Mouse (Mus musculus): ENCODE measurements around the gene Lin28a.
"Not testable (repeated sequence)": the region's sequence is repeated elsewhere in the genome, so short reads cannot be mapped to it uniquely, and the experiment has no call there.

Gene Lin28a

DNA sequence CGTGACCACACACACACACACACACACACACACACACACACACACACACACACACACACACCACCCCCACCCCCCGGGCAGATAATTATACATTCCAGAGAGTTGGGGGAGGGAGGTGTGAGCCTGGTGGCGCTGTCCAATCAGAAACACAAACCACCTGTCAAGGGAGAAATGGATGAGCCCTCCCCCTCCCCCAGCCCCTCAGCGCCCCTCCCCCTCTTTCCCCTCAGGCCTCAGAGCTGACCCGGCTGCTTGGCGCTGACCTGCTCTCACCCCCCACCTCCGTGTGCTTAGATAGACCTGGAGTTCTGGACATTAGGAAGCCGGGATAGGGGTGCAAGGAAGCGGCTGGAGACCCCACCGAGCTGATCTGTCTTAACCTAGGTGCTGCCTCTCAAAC is 569 bp upstream of the Lin28a start:
- DNase-seq (ENCODE audit: low spot score in 2 of 2) = no peak

DNA sequence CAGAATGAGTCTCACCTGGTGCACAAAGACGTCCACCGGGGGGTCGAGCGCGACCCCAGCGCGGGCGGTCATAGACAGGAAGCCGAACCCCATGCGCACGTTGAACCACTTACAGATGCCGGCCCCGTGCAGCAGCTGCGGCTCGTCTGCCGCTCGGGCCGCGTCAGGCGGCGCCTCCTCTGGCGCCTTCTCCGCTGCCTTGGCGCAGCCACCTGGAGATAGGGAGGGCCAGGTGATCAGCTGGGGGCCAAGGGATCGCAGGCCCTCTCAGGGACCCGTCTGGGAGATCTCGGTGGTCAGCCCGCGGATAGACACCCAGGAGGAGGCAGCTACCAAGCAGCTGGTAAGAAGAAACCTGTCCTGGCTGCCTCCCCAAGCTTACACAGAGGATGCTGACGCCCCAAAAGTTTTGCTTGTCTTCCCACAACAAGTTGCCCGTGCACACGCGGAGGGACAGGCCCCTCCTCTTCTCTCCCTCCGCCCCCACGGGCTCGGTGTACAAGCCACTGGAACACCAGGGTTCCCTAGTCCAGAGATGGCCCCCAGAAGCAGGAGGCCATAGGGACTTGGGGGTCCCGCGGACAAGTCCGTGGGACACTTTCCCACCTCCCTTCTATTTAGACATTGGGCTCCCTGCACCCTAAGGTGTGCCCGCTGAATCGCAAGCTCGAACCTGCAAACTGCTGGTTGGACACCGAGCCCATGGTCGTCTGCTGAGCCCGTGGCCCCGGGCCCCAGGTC is 433 bp downstream of the Lin28a start:
- DNase-seq (ENCODE audit: low spot score in 2 of 2) = no peak

DNA sequence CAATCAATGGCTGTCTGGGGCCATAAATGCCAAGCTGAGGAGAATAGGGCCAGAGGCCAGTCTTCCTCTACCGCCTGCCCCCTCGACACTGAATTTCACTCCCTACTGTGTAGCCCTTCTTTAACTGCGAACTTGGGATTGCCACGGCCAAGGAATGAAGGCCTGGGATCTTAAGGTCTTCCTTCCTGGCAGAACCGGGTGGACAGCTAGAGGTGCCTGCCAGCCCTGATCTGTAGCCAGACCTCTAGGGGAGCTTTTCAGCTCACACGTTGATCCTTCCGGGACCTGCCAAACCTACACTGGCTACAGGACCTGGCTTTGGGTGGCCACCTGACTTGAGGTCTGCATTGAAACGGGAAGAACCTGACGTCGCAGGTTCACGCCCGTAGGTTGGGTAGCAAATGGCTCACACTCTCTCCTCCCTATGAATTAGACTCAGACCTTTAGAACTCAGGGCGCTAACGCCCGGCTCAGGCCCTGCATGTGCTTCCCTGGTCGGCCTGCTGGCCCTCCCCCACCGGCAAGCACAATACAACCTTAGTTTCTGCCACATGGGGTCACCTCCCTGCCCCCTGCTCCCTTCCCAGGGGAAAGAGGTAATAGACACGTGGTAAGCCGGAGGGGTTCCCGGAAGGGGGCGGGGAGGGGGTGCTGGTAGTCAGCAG is 1.3 kb downstream of the Lin28a start:
- DNase-seq (ENCODE audit: low spot score in 2 of 2) = no peak

DNA sequence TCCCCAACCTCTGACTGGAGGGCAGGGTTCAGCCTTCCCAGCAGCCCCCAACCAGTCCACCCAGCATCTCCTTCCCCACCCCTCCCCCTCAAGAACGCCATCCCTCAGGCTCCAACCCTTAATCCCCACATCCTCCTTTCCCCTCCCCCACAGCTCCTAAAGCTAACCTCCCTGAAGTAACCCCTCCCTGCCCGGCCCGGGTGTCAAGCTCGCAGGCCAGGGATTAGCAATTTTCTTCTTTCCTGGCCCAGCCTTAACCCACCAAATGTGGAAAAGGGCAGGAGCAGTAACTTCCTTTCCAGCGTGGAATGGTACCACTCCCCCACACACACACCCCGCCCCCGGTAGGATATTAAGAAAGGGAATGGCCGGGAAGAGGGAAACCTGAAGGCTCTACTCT is 1.9 kb downstream of the Lin28a start:
- DNase-seq (ENCODE audit: low spot score in 2 of 2) = no peak

DNA sequence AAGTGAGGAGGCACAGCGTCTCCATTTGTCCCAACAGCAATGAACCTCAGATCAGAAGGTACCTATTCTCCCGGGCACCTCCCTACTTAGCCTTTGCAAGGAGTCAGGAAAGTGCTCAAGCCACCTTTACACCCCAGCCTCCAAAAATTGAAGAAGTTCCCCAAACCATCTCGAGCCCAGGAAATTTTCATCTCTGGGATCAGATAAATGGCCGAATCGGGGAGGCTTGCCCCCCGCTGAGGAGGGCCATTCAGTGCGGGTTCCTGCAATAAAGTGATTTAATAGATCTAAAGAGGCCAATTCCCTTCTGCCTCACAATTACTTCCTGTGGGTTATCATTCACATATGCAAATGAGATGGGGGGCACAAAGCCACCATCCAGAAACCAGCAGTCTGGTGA is 2.4 kb downstream of the Lin28a start:
- no peak for DNase-seq (ENCODE audit: low spot score in 2 of 2)

DNA sequence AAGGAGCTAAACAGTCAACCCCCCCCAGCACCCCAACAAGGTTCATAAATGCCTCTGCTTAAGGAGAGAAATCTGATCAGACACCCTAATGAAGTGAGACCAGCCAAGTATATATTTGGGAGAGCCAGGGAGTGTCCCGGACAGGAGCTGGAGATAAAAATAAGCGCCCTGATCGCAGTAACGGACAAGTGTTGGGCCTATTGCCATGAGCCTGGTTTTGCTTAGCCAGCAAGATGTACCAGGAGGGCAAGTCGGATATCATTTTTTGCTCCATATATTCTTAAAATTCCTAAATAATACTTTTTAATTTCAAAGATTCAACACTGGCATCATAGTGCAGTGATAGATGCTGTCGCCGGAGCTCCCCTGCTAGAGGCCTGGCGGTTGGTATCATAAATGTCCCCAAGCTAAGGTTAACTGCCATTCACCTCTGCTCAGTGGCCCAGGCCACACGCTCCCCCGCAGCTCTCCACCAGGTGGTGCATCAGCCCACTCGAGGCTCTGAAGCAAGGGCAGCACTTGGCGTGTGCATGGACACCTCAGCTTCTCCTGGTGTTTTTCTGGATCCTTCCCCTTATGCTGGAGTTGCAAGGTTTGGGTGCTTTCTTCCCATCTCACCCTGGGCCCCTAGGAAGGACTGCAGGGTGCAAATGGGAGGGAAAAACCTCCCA is 5.6 kb downstream of the Lin28a start:
- DNase-seq (ENCODE audit: low spot score in 2 of 2) = peak in 1 of 2 experiments; percentile 50

DNA sequence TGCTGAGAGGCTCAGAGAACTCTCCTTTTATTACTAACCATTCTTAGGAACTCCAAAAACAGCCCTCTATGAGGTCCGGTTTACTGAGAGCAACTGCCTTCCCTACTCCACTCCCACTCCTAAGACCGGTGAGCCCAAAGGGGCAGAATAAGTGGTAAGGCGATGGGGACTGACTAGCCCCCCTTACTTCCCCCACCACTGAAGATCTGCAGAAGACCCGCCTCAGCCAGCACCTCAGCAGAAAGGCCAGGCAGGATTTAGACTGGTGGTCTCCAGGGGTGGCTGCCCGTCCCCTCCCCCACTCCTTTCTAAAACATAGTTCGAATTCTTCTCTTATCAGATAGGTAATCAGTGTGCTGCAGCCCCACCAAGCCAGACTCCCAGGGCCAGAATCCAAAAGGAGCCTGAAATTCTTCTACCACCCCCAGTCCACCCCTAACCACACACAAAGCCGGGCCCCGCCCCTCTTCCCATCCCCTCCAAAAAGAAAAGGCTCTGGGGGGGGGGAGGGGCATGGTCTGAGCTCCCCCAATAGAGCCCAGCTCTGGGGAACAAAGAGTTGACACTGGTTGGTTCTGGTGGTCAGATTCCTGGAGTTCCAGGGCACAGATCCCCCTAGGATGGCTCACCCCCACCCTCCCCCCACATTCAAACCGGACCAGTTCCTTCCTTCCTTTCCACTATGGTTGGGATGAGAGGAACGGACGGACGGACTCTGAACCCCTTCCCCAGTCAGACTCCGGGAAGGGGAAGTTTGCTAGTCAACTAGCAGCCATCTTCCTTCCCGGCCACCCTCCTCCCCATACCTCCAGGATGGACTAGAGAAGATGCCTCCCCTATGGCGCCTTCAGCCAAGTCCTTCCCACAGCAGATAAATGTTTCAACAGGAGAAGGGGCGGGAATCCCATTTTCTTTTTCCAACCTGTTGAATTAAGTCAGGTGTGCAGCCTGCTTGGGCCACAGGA is 6.9 kb downstream of the Lin28a start:
- no peak for DNase-seq (ENCODE audit: low spot score in 2 of 2)

DNA sequence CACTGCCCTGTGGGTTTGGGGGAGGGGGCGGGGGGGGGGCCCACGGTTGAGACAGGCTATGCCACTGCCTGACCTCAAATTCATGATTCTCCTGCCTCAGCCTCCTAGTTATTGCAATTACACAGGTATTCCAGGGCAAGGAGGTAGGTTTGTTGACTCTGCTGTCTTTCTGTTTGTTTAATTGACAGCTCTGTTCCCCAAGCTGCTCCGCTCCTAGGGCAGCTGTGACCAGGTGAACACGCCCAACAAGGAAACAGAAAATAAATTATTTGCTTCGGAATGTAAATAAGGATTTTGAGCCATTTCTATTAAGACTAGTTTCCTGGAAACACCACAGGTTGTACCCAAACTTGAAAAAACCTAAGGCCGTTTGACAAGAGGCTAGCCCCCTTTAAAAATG is 8.9 kb downstream of the Lin28a start:
- DNase-seq (ENCODE audit: low spot score in 2 of 2) = no peak

DNA sequence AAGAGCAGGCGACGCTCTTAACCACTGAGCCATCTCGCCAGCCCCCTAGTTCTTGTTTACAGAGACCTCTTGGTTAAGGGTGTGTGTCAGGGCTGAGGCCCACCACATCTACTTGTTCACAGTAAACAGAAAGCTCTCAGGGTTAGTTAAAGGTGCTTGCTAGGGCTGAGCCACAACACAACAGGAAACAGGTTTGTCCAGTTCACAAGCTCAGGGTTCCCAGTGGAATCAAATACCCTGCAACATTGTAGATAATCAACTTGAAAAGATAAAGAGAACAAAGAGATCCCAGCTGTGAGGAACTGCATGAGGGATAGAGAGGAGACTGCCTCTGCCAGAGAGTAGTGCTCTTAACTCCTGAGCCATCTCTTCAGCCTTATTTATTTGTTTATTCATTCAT is 11.8 kb downstream of the Lin28a start:
- DNase-seq (ENCODE audit: low spot score in 2 of 2) = no peak

DNA sequence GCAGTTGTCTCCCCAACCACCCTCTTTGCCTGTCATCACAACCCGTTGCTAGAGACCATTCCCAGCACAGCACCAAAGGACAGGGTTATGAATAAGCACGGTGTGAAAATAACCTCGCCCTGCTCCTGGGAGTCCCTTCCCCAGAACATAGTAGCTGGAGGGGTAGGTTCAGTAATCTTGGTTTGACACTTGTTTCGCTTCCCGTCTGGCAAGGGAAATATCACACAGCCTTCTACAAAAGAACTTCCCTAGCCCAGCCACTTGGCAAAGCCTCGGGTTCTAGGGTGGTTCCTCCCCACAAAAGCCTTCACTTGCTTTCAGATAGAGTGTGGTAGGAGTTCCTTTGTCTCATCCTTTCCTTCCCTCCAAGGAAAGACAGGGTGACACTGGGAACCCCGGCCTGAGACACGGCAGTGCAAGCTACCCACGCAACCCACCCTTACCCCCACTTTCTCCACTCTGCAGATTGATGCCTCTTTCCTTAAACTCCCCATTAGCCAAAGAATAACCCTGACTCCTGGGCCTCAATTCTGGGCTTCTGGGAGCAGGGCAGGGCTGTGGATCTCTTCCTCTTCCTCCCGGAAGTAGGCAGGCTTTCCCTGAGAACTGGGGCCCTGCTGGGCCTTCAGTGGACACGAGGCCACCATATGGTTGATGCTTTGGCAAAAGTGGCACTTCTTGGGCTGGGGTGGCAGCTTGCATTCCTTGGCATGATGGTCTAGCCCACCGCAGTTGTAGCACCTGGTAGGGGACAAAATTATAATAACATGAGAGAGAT is 12.9 kb downstream of the Lin28a start:
- no peak for DNase-seq (ENCODE audit: low spot score in 2 of 2)

DNA sequence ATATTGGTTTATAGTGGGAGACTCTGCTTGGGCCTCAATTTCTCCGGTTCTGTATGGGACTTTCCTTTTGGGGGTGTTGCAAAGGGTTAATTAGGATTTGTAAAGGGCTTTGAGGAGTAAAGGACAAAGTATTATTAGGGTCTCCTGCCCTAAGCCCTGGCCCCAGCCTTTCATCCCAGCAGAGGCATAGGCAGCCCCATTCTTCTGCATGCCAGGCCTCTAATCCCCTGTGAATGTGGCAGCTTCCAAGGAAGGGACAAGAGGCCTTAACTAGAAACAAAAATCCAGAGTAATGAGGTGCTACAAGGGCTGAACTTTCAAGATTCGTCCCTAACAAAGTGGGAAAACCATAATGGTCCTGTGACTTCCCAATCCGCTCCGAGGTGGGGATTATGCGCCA is 15.7 kb downstream of the Lin28a start:
- DNase-seq (ENCODE audit: low spot score in 2 of 2) = no peak

DNA sequence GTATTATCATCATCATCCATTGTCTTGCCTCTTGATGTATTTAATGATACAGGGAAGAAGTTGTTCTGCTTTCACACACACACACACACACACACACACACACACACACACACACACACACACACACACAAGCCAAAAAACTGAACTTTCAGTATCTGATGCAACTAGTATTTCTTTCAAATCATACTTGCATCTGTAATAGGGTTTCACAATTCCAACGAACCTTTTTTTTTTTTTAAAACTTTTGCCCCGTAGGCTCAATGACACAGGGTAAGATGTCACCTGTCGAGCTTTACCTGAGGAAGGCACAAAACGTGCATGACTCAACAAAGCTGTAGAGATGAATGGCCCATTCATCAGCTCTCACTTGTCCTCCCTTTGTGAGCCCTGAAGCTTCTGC is 16.4 kb downstream of the Lin28a start:
- DNase-seq (ENCODE audit: low spot score in 2 of 2) = no peak

DNA sequence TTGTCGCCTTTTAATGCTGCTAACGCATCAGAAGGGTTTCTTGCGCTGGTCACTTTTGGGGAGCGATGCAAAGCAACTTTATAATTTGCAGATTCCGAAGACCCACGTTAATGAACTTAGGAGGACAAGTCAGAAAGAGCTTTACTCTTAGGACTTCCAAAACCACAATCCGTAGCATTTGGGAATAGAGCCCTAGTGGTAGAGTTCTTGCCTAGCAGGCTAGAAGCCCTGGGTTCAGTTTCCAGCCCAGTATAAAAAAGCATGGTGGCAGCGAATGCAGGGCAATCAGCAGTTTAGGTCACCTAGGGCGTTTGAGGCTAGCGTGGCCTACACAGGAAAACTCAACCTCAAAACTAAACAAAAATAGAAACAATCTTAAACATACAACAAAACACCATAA is 16.9 kb downstream of the Lin28a start:
- no peak for DNase-seq (ENCODE audit: low spot score in 2 of 2)

DNA sequence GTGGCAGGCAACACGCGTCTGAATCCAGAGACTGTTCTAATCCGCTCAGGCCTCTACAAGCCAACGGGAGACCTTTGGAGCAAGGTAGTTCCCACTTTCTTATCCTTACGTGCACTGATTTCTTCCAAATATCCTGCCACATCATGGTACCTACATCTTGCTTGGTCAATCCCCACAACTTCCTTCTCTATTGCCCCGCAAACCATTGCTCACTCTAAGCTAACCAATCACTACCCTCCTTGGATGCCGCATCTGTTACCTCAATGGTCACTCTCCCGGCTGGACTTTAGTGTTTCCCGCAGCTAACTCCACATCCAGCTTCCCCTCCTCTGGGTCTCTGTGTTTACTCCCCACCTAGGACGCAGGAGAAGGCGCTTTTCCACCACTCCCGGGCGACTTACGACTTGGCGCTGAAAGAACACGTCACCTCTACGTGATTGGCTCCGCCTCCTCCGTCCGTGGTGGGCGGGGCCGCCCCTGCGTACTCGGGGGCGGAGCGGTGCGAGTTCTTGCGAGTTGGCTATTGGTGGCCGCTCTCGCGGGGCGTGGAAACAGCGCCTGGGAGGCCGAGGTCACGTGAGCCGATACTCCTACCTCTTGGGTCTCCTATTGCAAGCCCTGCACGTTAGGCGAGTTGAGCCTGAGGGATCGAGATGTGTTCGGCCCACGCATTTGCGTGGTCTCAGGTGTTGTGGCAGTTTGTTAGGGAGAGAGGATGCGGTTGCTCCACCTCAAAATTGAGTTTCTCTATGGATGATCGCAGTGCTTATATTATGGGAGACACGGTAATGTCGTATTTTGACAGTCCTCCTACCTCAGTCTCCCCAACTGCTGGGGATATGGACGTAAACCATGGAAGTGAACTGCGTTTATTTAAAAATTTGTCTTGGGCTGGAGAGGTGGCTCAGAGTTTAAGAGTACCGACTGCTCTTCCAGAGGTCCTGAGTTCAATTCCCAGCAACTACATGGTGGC is 17.9 kb downstream of the Lin28a start, which contains the start of gene Dhdds:
Dhdds (minus strand) TSS at position 453 of the 973 bp plus-strand sequence.
- DNase-seq (ENCODE audit: low spot score in 2 of 2) = peak; percentile 93 to 97

DNA sequence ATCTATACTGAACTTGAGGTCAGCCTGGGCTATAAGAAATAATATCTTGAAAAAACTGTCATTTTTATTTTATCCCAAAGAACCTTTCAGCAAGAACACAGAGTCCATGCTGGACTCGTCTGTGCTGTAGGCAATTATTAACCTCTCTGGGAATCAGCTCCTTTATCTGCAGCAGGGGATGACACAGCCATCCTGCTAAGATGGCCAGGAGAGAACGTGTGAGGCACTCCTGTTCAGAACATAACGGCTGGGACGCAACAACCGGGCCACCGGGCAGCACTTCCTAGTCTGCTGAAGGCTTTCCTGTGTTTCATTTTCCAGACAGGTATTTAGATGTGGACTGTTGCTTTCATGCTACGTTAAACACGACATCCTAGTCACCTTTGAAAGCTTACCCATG is 23.9 kb downstream of the Lin28a start:
- no peak for DNase-seq (ENCODE audit: low spot score in 2 of 2)

DNA sequence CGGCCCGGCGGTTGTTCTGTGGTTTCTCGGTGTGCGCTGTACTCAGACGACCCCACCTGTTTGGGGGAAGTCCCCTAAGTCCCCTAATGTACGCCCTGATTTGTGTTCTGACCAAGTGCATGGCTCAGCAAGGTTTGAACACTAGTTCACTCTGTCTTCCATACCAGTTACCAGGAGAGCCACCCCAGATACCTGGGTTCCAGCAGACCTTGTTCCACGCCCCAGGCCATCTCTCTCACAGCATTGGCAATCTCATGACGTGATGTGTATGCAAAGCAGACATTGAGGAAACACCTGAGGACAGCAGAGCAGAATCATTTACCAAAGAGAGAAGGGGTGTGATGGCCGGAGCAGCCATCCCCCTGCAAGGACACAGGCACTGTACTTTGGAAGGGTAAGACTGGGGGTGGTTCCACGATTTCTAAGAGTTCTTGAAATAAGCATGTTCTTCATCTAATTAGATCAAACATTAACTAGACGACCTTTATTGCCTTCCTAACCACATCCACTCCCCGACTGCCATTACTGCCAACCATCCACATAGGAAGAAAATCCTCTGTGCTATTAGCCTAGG is 27.5 kb downstream of the Lin28a start:
- no peak for DNase-seq (ENCODE audit: low spot score in 2 of 2)

DNA sequence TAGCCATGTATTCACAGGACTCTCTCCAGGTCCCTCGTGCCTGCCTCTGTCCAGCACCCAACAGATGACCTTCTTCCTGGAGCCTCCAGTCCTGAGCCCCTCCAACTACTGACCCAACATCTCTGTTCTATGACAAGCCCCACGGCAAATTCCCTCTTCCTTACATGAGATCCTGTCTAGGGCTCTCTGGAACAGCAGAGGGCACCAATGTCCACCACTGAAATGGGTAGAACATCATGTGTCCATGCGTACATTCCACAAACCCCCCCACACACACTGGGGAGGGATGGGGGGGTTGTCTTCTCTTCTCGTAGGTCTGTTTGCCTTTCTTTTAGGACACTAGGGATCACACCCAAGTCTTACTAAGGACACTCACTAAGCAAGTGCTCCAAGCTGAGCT is 28.6 kb downstream of the Lin28a start:
- no peak for DNase-seq (ENCODE audit: low spot score in 2 of 2)

DNA sequence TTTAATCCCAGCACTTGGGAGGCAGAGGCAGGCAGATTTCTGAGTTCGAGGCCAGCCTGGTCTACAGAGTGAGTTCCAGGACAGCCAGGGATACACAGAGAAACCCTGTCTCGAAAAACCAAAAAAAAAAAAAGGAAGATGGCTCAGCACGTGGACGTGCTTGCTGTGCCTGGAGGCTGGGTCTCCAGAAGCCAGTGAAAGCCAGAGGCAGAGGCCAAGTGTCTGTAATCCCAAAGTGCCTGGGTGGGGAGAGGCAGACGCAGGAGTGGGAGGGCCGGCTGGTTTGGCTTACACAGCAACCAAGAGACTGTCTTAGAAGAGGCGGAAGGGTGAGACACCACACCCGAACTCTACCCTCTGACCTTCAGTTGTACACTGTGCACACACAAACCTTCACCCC is 30.4 kb downstream of the Lin28a start:
- DNase-seq (ENCODE audit: low spot score in 2 of 2) = not testable (repeated sequence)

DNA sequence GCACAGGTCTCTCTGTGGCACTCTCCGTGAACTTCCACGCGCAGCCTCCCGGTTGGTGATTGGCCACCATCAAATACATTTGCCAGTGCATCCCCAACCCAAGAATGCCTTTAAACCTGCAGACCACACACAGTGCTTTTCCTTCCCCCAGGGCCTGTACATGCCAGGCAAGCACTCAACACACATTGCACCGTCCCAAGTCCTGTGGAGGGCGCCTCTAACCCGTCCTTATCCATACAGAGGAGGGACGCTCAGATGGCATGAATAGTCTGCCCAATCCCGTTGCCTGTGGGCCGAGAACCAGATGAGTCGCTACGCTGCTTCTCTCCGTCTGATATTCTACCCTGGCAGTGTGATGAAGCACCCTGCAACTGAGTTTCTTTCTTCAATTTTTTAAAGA is 35.7 kb downstream of the Lin28a start:
- DNase-seq (ENCODE audit: low spot score in 2 of 2) = no peak
